In genomic region chr17:31637866-31638570, GRCm38 (mm10) we compare ENCODE assay signal across 9 mouse cellular contexts. TPM values are rescaled to one million over a fixed set of nuclear protein-coding genes. Genes with fewer than 3 reads are reported as not detected.
DNase-seq lines count a peak whose midpoint lies in the region; ATAC-seq and TF ChIP-seq lines count a peak whose summit lies in the region.
"Had no signal": no experiment of that assay in that cellular context is flagged by ENCODE, and none has a peak within 500 bp of the region (broad histone marks: within the 10 kb centered on the region; RNA-seq: fewer than 3 reads in every experiment).

No protein-coding gene starts in this region.

- H3K9me3 ChIP-seq in forebrain, postnatal 0 days (ENCODE audit: low read length) = no peaks in the 10 kb centered on the region
- no peaks in the 10 kb centered on the region for H3K9me3 ChIP-seq in intestine, embryonic 16.5 days (ENCODE audit: control insufficient read depth, low read length)
- no peaks in the 10 kb centered on the region for H3K9me3 ChIP-seq in liver, embryonic 13.5 days (replicated peaks)
- H3K9me3 ChIP-seq in stomach, embryonic 14.5 days (ENCODE audit: control insufficient read depth, low read depth, low read length) = no peaks in the 10 kb centered on the region

- TF ChIP-seq CTCF in forebrain, postnatal 0 days (IDR thresholded peaks at IDR 0.05; ENCODE audit: low read depth) = no peak

- no peak overlapping the region for H3K4me3 ChIP-seq in forebrain, postnatal 0 days (ENCODE audit: low read depth, low read length)
- no peak overlapping the region for H3K4me3 ChIP-seq in intestine, embryonic 16.5 days (ENCODE audit: low read length)
- no peak overlapping the region for H3K4me3 ChIP-seq in liver, embryonic 13.5 days (replicated peaks)
- no peak overlapping the region for H3K4me3 ChIP-seq in stomach, embryonic 14.5 days (ENCODE audit: low read depth, low read length)

- WGBS in forebrain, postnatal 0 days = 28% methylated on average over 9 of the region's 9 CpGs
- 61% methylated on average over 9 of the region's 9 CpGs for WGBS in intestine, embryonic 16.5 days
- WGBS in liver, embryonic 13.5 days (ENCODE audit: insufficient replicate concordance) = 48% methylated on average over 9 of the region's 9 CpGs
- 65% methylated on average over 9 of the region's 9 CpGs for WGBS in stomach, embryonic 14.5 days

- ATAC-seq in forebrain, postnatal 0 days = peak; percentile 46; the same call in 1 of the 2 replicates
- ATAC-seq in intestine, embryonic 16.5 days = no peak
- ATAC-seq in liver, embryonic 13.5 days (ENCODE audit: low read depth) = no peak
- no peak for ATAC-seq in stomach, embryonic 14.5 days (ENCODE audit: insufficient number of reproducible peaks, insufficient read depth, low FRiP score, low read depth)

- peaks cover 4% of the 10 kb centered on the region for H3K4me1 ChIP-seq in forebrain, postnatal 0 days (ENCODE audit: insufficient read depth)
- H3K4me1 ChIP-seq in intestine, embryonic 16.5 days (ENCODE audit: control insufficient read depth, insufficient read depth, low read length) = peaks cover 13% of the 10 kb centered on the region
- H3K4me1 ChIP-seq in liver, embryonic 13.5 days (replicated peaks) = peaks cover 23% of the 10 kb centered on the region
- peaks cover 5% of the 10 kb centered on the region for H3K4me1 ChIP-seq in stomach, embryonic 14.5 days (ENCODE audit: control insufficient read depth, insufficient read depth, low read length)

- H3K27ac ChIP-seq in forebrain, postnatal 0 days (ENCODE audit: low read depth, low read length) = peak overlapping the region; percentile 62
- no peak overlapping the region for H3K27ac ChIP-seq in intestine, embryonic 16.5 days (ENCODE audit: low read length)
- no peak overlapping the region for H3K27ac ChIP-seq in liver, embryonic 13.5 days
- no peak overlapping the region for H3K27ac ChIP-seq in stomach, embryonic 14.5 days (ENCODE audit: low read length)
- H3K27ac ChIP-seq: liver, embryonic 14.5 days had no signal

- H3K4me2 ChIP-seq in forebrain, postnatal 0 days (ENCODE audit: low read depth) = peak overlapping the region; percentile 8; the same call in 1 of the 2 replicates
- H3K4me2 ChIP-seq in intestine, embryonic 16.5 days (ENCODE audit: low read depth, low read length) = peak overlapping the region; percentile 95; the same call in 1 of the 2 replicates
- H3K4me2 ChIP-seq in liver, embryonic 13.5 days = peak overlapping the region; percentile 70; the same call in 1 of the 2 replicates
- no peak overlapping the region; the same call in 1 of the 2 replicates for H3K4me2 ChIP-seq in stomach, embryonic 14.5 days (replicated peaks; ENCODE audit: low read depth, low read length)

- peak; percentile 30 to 54 for DNase-seq in cerebellum, postnatal 25 days
- no peak for DNase-seq in cerebellum, adult 8-10 months
- peak; percentile 61 for DNase-seq in MN1 (ENCODE audit: low spot score)
- DNase-seq in forebrain, postnatal 0 days = peak; percentile 76
- DNase-seq in liver, embryonic 13.5 days = no peak
- no peak for DNase-seq in urinary bladder, postnatal 25 days (ENCODE audit: low spot score)

- no peaks in the 10 kb centered on the region for H3K36me3 ChIP-seq in forebrain, postnatal 0 days (ENCODE audit: insufficient read depth)
- no peaks in the 10 kb centered on the region for H3K36me3 ChIP-seq in intestine, embryonic 16.5 days (ENCODE audit: control insufficient read depth, insufficient read depth, low read length)
- H3K36me3 ChIP-seq in liver, embryonic 13.5 days = no peaks in the 10 kb centered on the region
- no peaks in the 10 kb centered on the region for H3K36me3 ChIP-seq in stomach, embryonic 14.5 days (ENCODE audit: control insufficient read depth, insufficient read depth, low read length)

- H3K9ac ChIP-seq in forebrain, postnatal 0 days = no peak overlapping the region
- H3K9ac ChIP-seq in intestine, embryonic 16.5 days (ENCODE audit: low read depth, low read length) = 0 out of 2 replicates have a peak overlapping the region, but pooled peaks have one; percentile 60
- H3K9ac ChIP-seq in liver, embryonic 13.5 days = no peak overlapping the region
- H3K9ac ChIP-seq in stomach, embryonic 14.5 days (replicated peaks; ENCODE audit: low read depth, low read length) = peak overlapping the region; percentile 21; the same call in 1 of the 2 replicates
- H3K9ac ChIP-seq: liver, embryonic 14.5 days had no signal

- H3K27me3 ChIP-seq in forebrain, postnatal 0 days (ENCODE audit: insufficient read depth, low read length) = no peaks in the 10 kb centered on the region; the same call in 1 of the 2 replicates
- peaks cover 9% of the 10 kb centered on the region for H3K27me3 ChIP-seq in intestine, embryonic 16.5 days (replicated peaks; ENCODE audit: control insufficient read depth, insufficient read depth, low read length)
- H3K27me3 ChIP-seq in liver, embryonic 13.5 days = peaks cover 47% of the 10 kb centered on the region
- no peaks in the 10 kb centered on the region; the same call in 1 of the 2 replicates for H3K27me3 ChIP-seq in stomach, embryonic 14.5 days (ENCODE audit: control insufficient read depth, insufficient read depth, low read length)

RNA-seq across cellular contexts. Expression of gene Cbs, which starts 1.0 kb away (rescaled TPM):
- total RNA-seq in forebrain, postnatal 0 days (2014; rRNA removed) = 18.6 and 20.2 TPM in 2 replicates
- 16.3 and 22.3 TPM in 2 replicates for polyA plus RNA-seq in forebrain, postnatal 0 days (2015; fragmentation: Nextera tagmentation; extraction: Ambion mirVana)
- 12.2 and 12.5 TPM in 2 replicates for polyA plus RNA-seq in intestine, embryonic 16.5 days (2015; fragmentation: Nextera tagmentation; extraction: Ambion mirVana)
- 11.0 and 11.6 TPM in 2 replicates for polyA plus RNA-seq in liver, embryonic 13.5 days (2015; fragmentation: Nextera tagmentation; extraction: Ambion mirVana)
- polyA plus RNA-seq in stomach, embryonic 14.5 days (2014; fragmentation: Nextera tagmentation; extraction: Ambion mirVana) = 1.3 and 3.6 TPM in 2 replicates

RNA-seq across cellular contexts. Expression of gene U2af1, which starts 20.7 kb away (rescaled TPM):
- 86.4 and 102 TPM in 2 replicates for total RNA-seq in forebrain, postnatal 0 days (2014; rRNA removed)
- 264 and 273 TPM in 2 replicates for polyA plus RNA-seq in forebrain, postnatal 0 days (2015; fragmentation: Nextera tagmentation; extraction: Ambion mirVana)
- 238 and 263 TPM in 2 replicates for polyA plus RNA-seq in intestine, embryonic 16.5 days (2015; fragmentation: Nextera tagmentation; extraction: Ambion mirVana)
- 223 and 239 TPM in 2 replicates for polyA plus RNA-seq in liver, embryonic 13.5 days (2015; fragmentation: Nextera tagmentation; extraction: Ambion mirVana)
- 165 and 175 TPM in 2 replicates for polyA plus RNA-seq in stomach, embryonic 14.5 days (2014; fragmentation: Nextera tagmentation; extraction: Ambion mirVana)

RNA-seq across cellular contexts. Expression of gene Cryaa, which starts 39.6 kb away (rescaled TPM):
- not detected in 2 replicates for total RNA-seq in forebrain, postnatal 0 days (2014; rRNA removed)
- 0.28 TPM in 1 of 2 replicates, not detected in the other for polyA plus RNA-seq in forebrain, postnatal 0 days (2015; fragmentation: Nextera tagmentation; extraction: Ambion mirVana)
- polyA plus RNA-seq in intestine, embryonic 16.5 days (2015; fragmentation: Nextera tagmentation; extraction: Ambion mirVana) = 0.31 and 0.39 TPM in 2 replicates
- not detected in 2 replicates for polyA plus RNA-seq in liver, embryonic 13.5 days (2015; fragmentation: Nextera tagmentation; extraction: Ambion mirVana)
- not detected in 2 replicates for polyA plus RNA-seq in stomach, embryonic 14.5 days (2014; fragmentation: Nextera tagmentation; extraction: Ambion mirVana)
- polyA plus RNA-seq: liver, embryonic 14.5 days had no signal

Comparison
In these comparisons a context has a peak if more than half of its experiments do, and no peak if none do; other contexts are left out.
1. DNase-seq: peak in cerebellum, postnatal 25 days (2 of 2), MN1 (single experiment) and forebrain, postnatal 0 days (single experiment); none in cerebellum, adult 8-10 months (single experiment), liver, embryonic 13.5 days (single experiment) and urinary bladder, postnatal 25 days (single experiment).
2. H3K9ac ChIP-seq: peak in intestine, embryonic 16.5 days (single experiment) and stomach, embryonic 14.5 days (single experiment); none in forebrain, postnatal 0 days (single experiment) and liver, embryonic 13.5 days (single experiment).